Mouse (Mus musculus): ENCODE data around the gene Dock7. TPM values are rescaled to one million over a fixed set of nuclear protein-coding genes. Genes with fewer than 3 reads are reported as not detected.
A peak's percentile ranks its signal among the peaks of the same experiment; 100 is the strongest.
"Not testable (repeated sequence)": the region's sequence is repeated elsewhere in the genome, so short reads cannot be mapped to it uniquely, and the experiment has no call there.

Gene Dock7
- polyA plus RNA-seq, 1 experiment, result 14.9 TPM

DNA sequence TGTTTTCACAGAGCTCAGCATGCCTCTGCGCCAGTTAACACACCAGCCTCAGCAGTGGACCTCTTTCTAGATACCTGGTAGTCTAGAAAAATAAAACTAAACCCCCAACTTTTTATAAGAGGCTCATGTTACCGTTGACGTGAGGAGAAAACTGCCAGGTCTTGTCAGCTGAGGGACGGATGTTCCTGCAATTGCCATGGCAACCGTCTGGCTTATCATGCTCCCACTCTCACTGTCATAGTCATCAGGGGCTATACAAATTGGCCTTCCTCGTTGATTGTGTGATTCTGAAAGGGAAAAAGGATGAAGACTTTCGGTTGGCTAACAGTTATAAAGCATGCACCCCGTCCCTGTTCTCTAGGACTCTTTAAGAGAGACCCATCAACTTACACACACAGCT lies 145.0 kb downstream of the Dock7 start:
- 81% methylated on average over 8 of the region's 8 CpGs for WGBS
- H3K27ac ChIP-seq (ENCODE audit: insufficient read depth, low read depth, low read length), result no peak overlapping the region
- H3K36me3 ChIP-seq (ENCODE audit: control insufficient read depth, insufficient read depth, low read length), result peaks cover 25% of the 10 kb centered on the region
- H3K4me1 ChIP-seq (ENCODE audit: control insufficient read depth, insufficient read depth, insufficient read length, low read length), result no peaks in the 10 kb centered on the region
- TF ChIP-seq POLR2A (IDR thresholded peaks at IDR 0.05; ENCODE audit: low read depth, low read length), result no peak
- no peak for TF ChIP-seq CTCF (IDR thresholded peaks at IDR 0.05; ENCODE audit: extremely low read depth, insufficient read length, insufficient replicate concordance, low read depth, low read length)
- H3K4me3 ChIP-seq (ENCODE audit: low read depth, low read length), result no peak overlapping the region
- no peaks in the 10 kb centered on the region for H3K27me3 ChIP-seq (ENCODE audit: control insufficient read depth, insufficient read depth, low read length)

- Histone ChIP-seq H3K27ac (ENCODE audit: insufficient read depth, low read depth, low read length) (no peak overlapping the region), H3K4me1 (ENCODE audit: control insufficient read depth, insufficient read depth, insufficient read length, low read length) (no peaks in the 10 kb centered on the region), H3K36me3 (ENCODE audit: control insufficient read depth, insufficient read depth, low read length) (peaks cover 41% of the 10 kb centered on the region), H3K4me3 (ENCODE audit: low read depth, low read length) (no peak overlapping the region), H3K27me3 (ENCODE audit: control insufficient read depth, insufficient read depth, low read length) (no peaks in the 10 kb centered on the region)
- TF ChIP-seq CTCF (IDR thresholded peaks at IDR 0.05; ENCODE audit: extremely low read depth, insufficient read length, insufficient replicate concordance, low read depth, low read length), result no peak
- no peak for TF ChIP-seq POLR2A (IDR thresholded peaks at IDR 0.05; ENCODE audit: low read depth, low read length)
- WGBS, result 85% methylated on average over 3 of the region's 3 CpGs
Measured at GRCm38 (mm10) chr4:98969946-98970345, 150.8 kb downstream of the Dock7 start.

GRCm38 (mm10) chr4:98960243-98960642 lies 160.5 kb downstream of the Dock7 start:
- H3K27ac ChIP-seq (ENCODE audit: insufficient read depth, low read depth, low read length), result no peak overlapping the region
- no peak overlapping the region for H3K4me3 ChIP-seq (ENCODE audit: low read depth, low read length)
- H3K27me3 ChIP-seq (ENCODE audit: control insufficient read depth, insufficient read depth, low read length), result no peaks in the 10 kb centered on the region
- no peak for TF ChIP-seq CTCF (IDR thresholded peaks at IDR 0.05; ENCODE audit: extremely low read depth, insufficient read length, insufficient replicate concordance, low read depth, low read length)
- TF ChIP-seq POLR2A (IDR thresholded peaks at IDR 0.05; ENCODE audit: low read depth, low read length), result no peak
- peaks cover 26% of the 10 kb centered on the region for H3K36me3 ChIP-seq (ENCODE audit: control insufficient read depth, insufficient read depth, low read length)
- no peaks in the 10 kb centered on the region for H3K4me1 ChIP-seq (ENCODE audit: control insufficient read depth, insufficient read depth, insufficient read length, low read length)
- whole genome bisulfite sequencing, result 63% methylated on average over 3 of the region's 3 CpGs

DNA sequence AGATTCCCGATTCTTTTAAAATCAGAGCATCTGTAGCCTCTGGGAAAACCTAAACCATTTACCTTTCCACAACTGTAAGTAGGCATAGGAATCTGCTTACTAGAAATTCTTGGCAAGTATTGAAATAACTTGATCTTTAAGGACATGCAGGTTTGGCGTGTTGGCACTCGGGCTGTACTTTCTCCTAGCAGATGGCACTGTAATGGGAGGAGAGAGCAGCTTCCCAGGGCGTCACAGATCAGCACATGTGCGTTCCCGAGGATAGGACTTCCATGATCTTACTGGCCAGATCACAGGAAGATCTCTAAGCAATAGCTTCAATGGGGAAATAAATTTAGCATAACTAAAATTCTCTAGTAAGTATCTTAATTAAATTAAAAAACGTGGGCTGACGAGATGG lies 164.7 kb downstream of the Dock7 start:
- no peaks in the 10 kb centered on the region for H3K27me3 ChIP-seq (ENCODE audit: control insufficient read depth, insufficient read depth, low read length)
- no peak overlapping the region for H3K27ac ChIP-seq (ENCODE audit: insufficient read depth, low read depth, low read length)
- H3K4me3 ChIP-seq (ENCODE audit: low read depth, low read length), result no peak overlapping the region
- TF ChIP-seq POLR2A (IDR thresholded peaks at IDR 0.05; ENCODE audit: low read depth, low read length) (no peak), CTCF (IDR thresholded peaks at IDR 0.05; ENCODE audit: extremely low read depth, insufficient read length, insufficient replicate concordance, low read depth, low read length) (no peak)
- no peaks in the 10 kb centered on the region for H3K4me1 ChIP-seq (ENCODE audit: control insufficient read depth, insufficient read depth, insufficient read length, low read length)
- peaks cover 32% of the 10 kb centered on the region for H3K36me3 ChIP-seq (ENCODE audit: control insufficient read depth, insufficient read depth, low read length)
- WGBS, result 92% methylated on average over 8 of the region's 8 CpGs

- Histone ChIP-seq H3K27me3 (ENCODE audit: control insufficient read depth, insufficient read depth, low read length) (no peaks in the 10 kb centered on the region), H3K4me3 (ENCODE audit: low read depth, low read length) (no peak overlapping the region), H3K4me1 (ENCODE audit: control insufficient read depth, insufficient read depth, insufficient read length, low read length) (no peaks in the 10 kb centered on the region), H3K27ac (ENCODE audit: insufficient read depth, low read depth, low read length) (no peak overlapping the region), H3K36me3 (ENCODE audit: control insufficient read depth, insufficient read depth, low read length) (peaks cover 23% of the 10 kb centered on the region)
- TF ChIP-seq CTCF (IDR thresholded peaks at IDR 0.05; ENCODE audit: extremely low read depth, insufficient read length, insufficient replicate concordance, low read depth, low read length) (no peak), POLR2A (IDR thresholded peaks at IDR 0.05; ENCODE audit: low read depth, low read length) (no peak)
Measured at GRCm38 (mm10) chr4:98950563-98950962, 170.2 kb downstream of the Dock7 start.

DNA sequence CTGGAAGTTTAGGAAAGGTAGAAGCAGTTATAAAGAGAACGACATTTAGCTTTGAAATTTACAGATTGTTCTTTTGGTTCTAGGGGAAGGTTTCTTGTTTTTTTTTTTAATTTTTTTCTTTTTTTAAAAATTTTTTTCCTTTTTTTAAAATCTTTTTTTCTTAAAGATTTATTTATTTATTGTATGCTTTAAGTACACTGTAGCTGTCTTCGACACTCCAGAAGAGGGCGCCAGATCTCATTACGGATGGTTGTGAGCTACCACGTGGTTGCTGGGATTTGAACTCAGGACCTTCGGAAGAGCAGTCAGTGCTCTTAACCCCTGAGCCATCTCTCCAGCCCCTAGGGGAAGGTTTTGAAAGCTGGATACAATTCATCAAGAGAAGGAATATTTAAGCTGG lies 182.5 kb downstream of the Dock7 start:
- H3K36me3 ChIP-seq (ENCODE audit: control insufficient read depth, insufficient read depth, low read length), result peaks cover 33% of the 10 kb centered on the region
- H3K27me3 ChIP-seq (ENCODE audit: control insufficient read depth, insufficient read depth, low read length); H3K4me3 ChIP-seq (ENCODE audit: low read depth, low read length); H3K27ac ChIP-seq (ENCODE audit: insufficient read depth, low read depth, low read length); H3K4me1 ChIP-seq (ENCODE audit: control insufficient read depth, insufficient read depth, insufficient read length, low read length): not testable (repeated sequence)
- peak; percentile 21; the same call in 1 of the 2 replicates for TF ChIP-seq CTCF (IDR thresholded peaks at IDR 0.05; ENCODE audit: extremely low read depth, insufficient read length, insufficient replicate concordance, low read depth, low read length)
- WGBS, result 93% methylated on average over 6 of the region's 6 CpGs

DNA sequence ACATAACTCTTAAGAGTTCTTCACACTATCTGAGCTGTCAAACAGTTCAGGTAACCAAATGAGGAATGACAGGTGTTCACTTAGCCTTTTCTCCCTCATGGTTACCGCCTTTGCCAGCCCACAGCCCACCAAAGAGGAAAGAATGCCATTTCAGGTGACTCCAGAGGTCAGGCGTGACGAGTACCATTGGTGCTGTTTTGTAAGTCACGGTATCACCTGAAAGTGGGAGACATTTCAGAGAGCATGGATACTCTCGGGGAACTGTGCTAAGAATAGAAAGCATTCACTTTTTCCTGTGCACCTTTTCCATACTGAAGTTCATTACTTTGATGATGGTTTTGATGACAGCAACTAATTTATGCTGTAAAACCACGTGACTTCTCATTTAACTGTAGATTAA lies 184.7 kb downstream of the Dock7 start:
- 91% methylated on average over 6 of the region's 6 CpGs for WGBS
- TF ChIP-seq POLR2A (IDR thresholded peaks at IDR 0.05; ENCODE audit: low read depth, low read length), result no peak
- no peak for TF ChIP-seq CTCF (IDR thresholded peaks at IDR 0.05; ENCODE audit: extremely low read depth, insufficient read length, insufficient replicate concordance, low read depth, low read length)

More for the DNA sequence above, 184.7 kb downstream of the Dock7 start:
- Histone ChIP-seq H3K4me1 (ENCODE audit: control insufficient read depth, insufficient read depth, insufficient read length, low read length) (peaks cover 3% of the 10 kb centered on the region), H3K27ac (ENCODE audit: insufficient read depth, low read depth, low read length) (no peak overlapping the region), H3K27me3 (ENCODE audit: control insufficient read depth, insufficient read depth, low read length) (no peaks in the 10 kb centered on the region), H3K36me3 (ENCODE audit: control insufficient read depth, insufficient read depth, low read length) (peaks cover 39% of the 10 kb centered on the region), H3K4me3 (ENCODE audit: low read depth, low read length) (no peak overlapping the region)
